Mouse (Mus musculus) forebrain, embryonic 16.5 days (tissue): ENCODE results near the gene Ptpn21. TPM values are rescaled to one million over a fixed set of nuclear protein-coding genes. Genes with fewer than 3 reads are reported as not detected.

Experiments
- ATAC-seq: fragments of 200-750 bp; cut with Nextera tagmentation; 2 replicates; pipeline ENCODE4 v1.8.0; 2017; ENCODE audit warnings: mild to moderate bottlenecking, moderate library complexity
- H3K27ac ChIP-seq: fragments of 300-500 bp; sonication (generic); 2 replicates; pipeline ENCODE4 v1.5.1; 2014; ENCODE audit warnings: low read length, control low read depth
- H3K27me3 ChIP-seq: fragments of 300-500 bp; sonication (generic); replicated peaks from 2 replicates; pipeline ENCODE4 v1.6.1; 2014; ENCODE audit warnings: low read length; ENCODE audit not compliant: control insufficient read depth, insufficient read depth
- H3K36me3 ChIP-seq: fragments of 300-500 bp; sonication (generic); 2 replicates; pipeline ENCODE4 v1.6.1; 2014; ENCODE audit not compliant: control insufficient read depth, insufficient read depth
- H3K4me1 ChIP-seq: fragments of 300-500 bp; sonication (generic); replicated peaks from 2 replicates; pipeline ENCODE4 v1.6.1; 2014; ENCODE audit warnings: low read length; ENCODE audit not compliant: control insufficient read depth, insufficient read depth
- H3K4me2 ChIP-seq: fragments of 300-500 bp; sonication (generic); 2 replicates; pipeline ENCODE4 v1.6.1; 2014; ENCODE audit warnings: mild to moderate bottlenecking, low read length, control low read depth
- H3K4me3 ChIP-seq: fragments of 300-500 bp; sonication (generic); replicated peaks from 2 replicates; pipeline ENCODE4 v1.5.1; 2014; ENCODE audit warnings: mild to moderate bottlenecking, low read length, control low read depth
- H3K9ac ChIP-seq: fragments of 300-500 bp; sonication (generic); replicated peaks from 2 replicates; pipeline ENCODE4 v1.6.1; 2014; ENCODE audit warnings: low read depth, low read length, control low read depth
- H3K9me3 ChIP-seq: fragments of 300-500 bp; sonication (generic); 2 replicates; pipeline ENCODE4 v1.6.1; 2016; ENCODE audit warnings: low read length; ENCODE audit not compliant: control insufficient read depth
- WGBS: fragments of 180-500 bp; shearing (Covaris S2); extraction: QIAGEN DNeasy Blood & Tissue Kit; methylation state at CpG from one replicate; pipeline ENCODE4 v1.1.7; 2014; 5-methylcytosine and 5-hydroxymethylcytosine counted together
- polyA plus RNA-seq: library from polyadenylated mRNA; unstranded; fragments of >200 nt; fragmentation: Nextera tagmentation; extraction: Ambion mirVana; gene quantifications from 2 replicates; pipeline ENCODE4 v1.2.1, GENCODE M21; 2015

Gene Ptpn21
- polyA plus RNA-seq, 1 experiment from 2014 or later = 5.4 TPM

DNA sequence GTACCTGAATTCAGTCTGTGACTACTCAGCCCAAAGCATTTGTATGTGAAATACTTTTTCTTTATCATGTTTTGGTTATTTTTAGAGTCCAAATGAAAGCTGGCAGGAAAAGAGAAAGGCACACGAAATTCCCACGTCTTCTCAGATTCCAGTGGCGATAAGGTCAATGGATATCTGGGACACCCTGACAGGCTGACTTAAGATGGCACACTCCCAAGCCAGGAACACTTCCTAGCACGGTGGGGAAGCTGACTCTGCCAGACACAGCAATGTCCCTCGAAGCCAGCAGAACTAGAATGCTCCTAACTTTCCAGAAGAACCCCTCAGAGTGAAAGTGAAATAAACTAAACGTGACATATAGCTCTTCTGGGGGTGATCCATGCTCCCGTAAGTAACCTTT, 10.0 kb downstream of the Ptpn21 start:
- no peak overlapping the region for H3K9ac ChIP-seq
- 81% methylated on average over 7 of the region's 7 CpGs for WGBS

DNA sequence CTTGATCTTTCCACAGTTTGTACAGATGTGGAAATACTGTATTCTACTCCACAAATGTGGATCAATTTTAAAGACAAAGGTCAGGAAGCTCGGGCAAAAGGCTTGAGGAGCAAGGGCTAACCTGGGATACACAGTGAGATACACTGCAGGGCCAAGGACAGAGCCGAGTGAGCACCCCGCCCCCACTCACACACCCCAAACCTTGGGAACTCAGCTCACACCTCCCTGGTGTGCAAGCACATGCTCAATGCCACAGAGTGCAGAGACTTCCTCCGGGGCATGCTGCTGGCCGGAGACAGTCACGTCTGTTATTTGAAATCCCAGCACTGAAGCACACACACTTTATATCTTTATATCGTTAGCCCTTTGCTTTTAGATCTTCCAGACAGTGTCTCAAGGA, 11.1 kb downstream of the Ptpn21 start:
- Histone ChIP-seq H3K4me1 (peaks cover 6% of the 10 kb centered on the region), H3K36me3 (no peaks in the 10 kb centered on the region), H3K9me3 (no peaks in the 10 kb centered on the region), H3K9ac (no peak overlapping the region), H3K4me2 (no peak overlapping the region), H3K27me3 (no peaks in the 10 kb centered on the region), H3K27ac (no peak overlapping the region), H3K4me3 (no peak overlapping the region)
- 89% methylated on average over 7 of the region's 7 CpGs for WGBS
- no peak for ATAC-seq

More for the DNA sequence above, 10.0 kb downstream of the Ptpn21 start:
- no peak overlapping the region for H3K4me3 ChIP-seq
- no peaks in the 10 kb centered on the region for H3K9me3 ChIP-seq
- no peaks in the 10 kb centered on the region for H3K27me3 ChIP-seq
- no peak overlapping the region for H3K27ac ChIP-seq
- no peak for ATAC-seq
- no peaks in the 10 kb centered on the region for H3K36me3 ChIP-seq
- H3K4me2 ChIP-seq = no peak overlapping the region
- H3K4me1 ChIP-seq = no peaks in the 10 kb centered on the region

DNA sequence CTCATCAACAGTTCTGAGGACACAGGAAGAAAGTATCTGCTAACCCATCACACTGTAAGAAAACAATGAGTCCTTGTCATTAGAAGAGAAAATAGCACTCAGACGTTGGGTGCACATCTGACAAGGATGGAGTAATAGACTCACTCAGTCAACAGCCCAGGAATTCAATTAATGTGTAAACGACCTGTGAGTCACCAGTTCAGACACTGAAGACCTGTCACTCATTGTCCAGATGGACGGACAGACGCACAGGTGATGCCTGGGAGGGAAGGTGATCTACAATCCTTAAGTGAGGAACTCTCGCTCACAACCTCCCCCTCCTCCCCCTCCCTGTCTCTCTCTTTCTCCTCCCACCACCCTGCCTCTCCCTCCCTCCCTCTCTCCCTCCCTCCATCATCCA, 12.2 kb downstream of the Ptpn21 start:
- Histone ChIP-seq H3K27ac (no peak overlapping the region), H3K9ac (no peak overlapping the region), H3K4me1 (peaks cover 12% of the 10 kb centered on the region), H3K4me2 (no peak overlapping the region), H3K4me3 (no peak overlapping the region), H3K27me3 (no peaks in the 10 kb centered on the region), H3K36me3 (no peaks in the 10 kb centered on the region), H3K9me3 (no peaks in the 10 kb centered on the region)
- no peak for ATAC-seq
- 71% methylated on average over 5 of the region's 5 CpGs for WGBS

DNA sequence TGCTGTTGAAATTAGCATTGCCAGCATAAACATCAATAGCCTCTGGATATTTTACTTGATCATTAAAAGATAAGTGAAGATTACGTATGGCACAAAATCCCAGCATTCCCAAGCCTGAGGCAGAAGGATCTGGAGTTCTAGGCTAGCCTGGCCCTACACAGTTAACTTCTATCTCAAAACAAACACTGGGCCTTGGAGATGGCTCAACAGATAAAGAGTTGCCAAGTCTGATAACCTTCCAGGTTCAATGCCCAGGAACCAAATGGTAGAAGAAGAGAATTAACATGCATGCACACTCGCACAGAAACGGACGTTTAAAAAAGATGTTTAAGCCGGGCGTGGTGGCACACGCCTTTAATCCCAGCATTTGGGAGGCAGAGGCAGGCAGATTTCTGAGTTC, 13.0 kb downstream of the Ptpn21 start:
- H3K4me2 ChIP-seq = no peak overlapping the region
- H3K36me3 ChIP-seq = no peaks in the 10 kb centered on the region
- peaks cover 14% of the 10 kb centered on the region for H3K4me1 ChIP-seq
- H3K27me3 ChIP-seq = no peaks in the 10 kb centered on the region
- 96% methylated on average over 7 of the region's 7 CpGs for WGBS
- H3K4me3 ChIP-seq = no peak overlapping the region
- H3K27ac ChIP-seq = no peak overlapping the region
- ATAC-seq = no peak
- H3K9ac ChIP-seq = no peak overlapping the region
- H3K9me3 ChIP-seq = no peaks in the 10 kb centered on the region

DNA sequence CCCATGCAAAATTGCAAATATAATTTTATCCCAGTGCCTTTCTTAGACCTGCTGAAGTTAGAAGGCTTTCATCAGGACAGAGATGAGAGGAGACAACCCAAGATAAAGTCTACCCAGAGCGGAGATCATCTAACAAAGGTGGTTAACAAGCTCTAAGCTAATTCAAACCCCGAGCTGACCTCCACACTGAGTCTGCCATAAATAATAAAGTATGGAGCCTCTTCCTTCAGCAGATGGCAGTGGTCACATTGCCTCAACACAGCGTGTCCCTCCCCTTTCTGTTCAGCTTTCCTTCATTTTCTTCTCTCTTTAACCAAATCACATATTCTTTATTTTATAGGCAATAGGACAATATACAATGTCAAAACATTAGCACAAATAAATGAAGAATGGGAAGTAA, 16.2 kb downstream of the Ptpn21 start:
- 52% methylated on average over 3 of the region's 3 CpGs for WGBS
- H3K36me3 ChIP-seq = no peaks in the 10 kb centered on the region
- peaks cover 14% of the 10 kb centered on the region for H3K4me1 ChIP-seq
- no peaks in the 10 kb centered on the region for H3K27me3 ChIP-seq
- H3K27ac ChIP-seq = peak overlapping the region; percentile 29
- no peak overlapping the region for H3K9ac ChIP-seq
- no peak overlapping the region for H3K4me3 ChIP-seq
- H3K4me2 ChIP-seq = 0 out of 2 replicates have a peak overlapping the region, but pooled peaks have one; percentile 1
- peak; percentile 69 for ATAC-seq
- H3K9me3 ChIP-seq = no peaks in the 10 kb centered on the region

DNA sequence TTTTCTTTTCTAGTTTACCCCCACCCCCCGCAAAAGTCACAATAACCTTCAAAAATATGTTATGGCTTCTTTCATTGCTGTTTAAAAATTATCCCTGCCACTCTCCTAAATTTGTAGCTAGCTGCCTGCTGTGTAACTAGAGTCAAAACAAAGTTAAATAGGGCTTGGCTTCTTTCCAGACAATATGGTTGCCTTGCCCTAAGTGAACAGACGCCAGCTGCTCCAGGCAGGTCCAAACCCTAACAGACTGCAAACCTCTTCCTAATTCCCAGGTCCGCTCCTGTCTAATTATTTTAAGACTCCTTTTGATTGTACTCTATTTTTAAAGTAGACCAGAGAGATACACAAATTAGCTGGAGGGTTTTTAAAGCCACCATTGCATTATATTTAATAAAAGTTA, 16.6 kb downstream of the Ptpn21 start:
- Histone ChIP-seq H3K27ac (peak overlapping the region; percentile 29; the same call in 1 of the 2 replicates), H3K27me3 (no peaks in the 10 kb centered on the region), H3K4me3 (no peak overlapping the region), H3K4me1 (peaks cover 14% of the 10 kb centered on the region), H3K36me3 (no peaks in the 10 kb centered on the region), H3K9me3 (no peaks in the 10 kb centered on the region), H3K4me2 (no peak overlapping the region), H3K9ac (no peak overlapping the region)
- WGBS = 22% methylated on average over 3 of the region's 3 CpGs
- peak; percentile 84 for ATAC-seq

DNA sequence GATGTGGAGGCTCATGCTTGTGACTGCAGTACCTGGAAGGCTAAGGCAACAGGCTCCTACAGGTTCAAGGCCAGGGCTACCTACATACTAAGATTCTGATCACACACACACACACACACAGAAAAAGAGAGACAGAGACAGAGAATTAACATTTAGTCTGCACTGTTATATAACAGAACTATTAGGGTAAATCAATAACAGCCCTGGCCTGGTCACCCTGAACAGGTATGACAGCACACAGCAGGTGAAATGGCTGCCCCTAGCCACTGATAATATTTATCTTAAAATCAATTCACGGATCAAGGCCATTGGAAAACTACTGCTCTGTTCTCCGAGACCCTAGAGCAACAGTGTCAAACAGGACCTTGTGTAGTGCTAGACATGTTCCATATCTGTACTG, 21.1 kb downstream of the Ptpn21 start:
- Histone ChIP-seq H3K4me3 (no peak overlapping the region), H3K36me3 (no peaks in the 10 kb centered on the region)

DNA sequence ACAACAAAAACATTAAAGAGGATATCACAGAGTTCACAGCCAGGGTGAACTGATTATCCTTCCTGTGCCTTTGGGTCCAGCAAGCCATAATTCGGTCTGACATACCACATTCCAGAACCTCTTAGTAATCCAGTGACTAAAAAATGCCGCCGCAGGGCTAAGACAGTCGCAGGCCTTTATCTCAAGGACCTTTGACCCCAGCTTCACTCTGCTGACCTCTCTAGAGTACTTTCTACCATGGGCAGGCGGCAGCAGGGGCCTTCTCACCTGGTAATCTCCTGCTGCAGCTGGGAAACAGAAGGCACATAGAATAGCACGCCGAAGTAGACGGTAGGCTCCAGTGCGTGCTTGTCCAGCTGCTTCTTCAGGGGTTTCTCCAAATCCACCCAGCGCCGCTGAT, 22.4 kb downstream of the Ptpn21 start:
- H3K27ac ChIP-seq = no peak overlapping the region
- no peaks in the 10 kb centered on the region for H3K4me1 ChIP-seq
- no peak overlapping the region for H3K4me3 ChIP-seq
- H3K27me3 ChIP-seq = no peaks in the 10 kb centered on the region
- ATAC-seq = no peak
- H3K9me3 ChIP-seq = no peaks in the 10 kb centered on the region
- no peak overlapping the region for H3K9ac ChIP-seq
- 30% methylated on average over 11 of the region's 11 CpGs for WGBS
- no peak overlapping the region for H3K4me2 ChIP-seq
- H3K36me3 ChIP-seq = no peaks in the 10 kb centered on the region

More for the DNA sequence above, 21.1 kb downstream of the Ptpn21 start:
- ATAC-seq = no peak
- Histone ChIP-seq H3K27me3 (no peaks in the 10 kb centered on the region), H3K4me2 (no peak overlapping the region), H3K9me3 (no peaks in the 10 kb centered on the region), H3K4me1 (peaks cover 8% of the 10 kb centered on the region), H3K27ac (no peak overlapping the region), H3K9ac (no peak overlapping the region)
- 98% methylated on average over 2 of the region's 2 CpGs for WGBS

DNA sequence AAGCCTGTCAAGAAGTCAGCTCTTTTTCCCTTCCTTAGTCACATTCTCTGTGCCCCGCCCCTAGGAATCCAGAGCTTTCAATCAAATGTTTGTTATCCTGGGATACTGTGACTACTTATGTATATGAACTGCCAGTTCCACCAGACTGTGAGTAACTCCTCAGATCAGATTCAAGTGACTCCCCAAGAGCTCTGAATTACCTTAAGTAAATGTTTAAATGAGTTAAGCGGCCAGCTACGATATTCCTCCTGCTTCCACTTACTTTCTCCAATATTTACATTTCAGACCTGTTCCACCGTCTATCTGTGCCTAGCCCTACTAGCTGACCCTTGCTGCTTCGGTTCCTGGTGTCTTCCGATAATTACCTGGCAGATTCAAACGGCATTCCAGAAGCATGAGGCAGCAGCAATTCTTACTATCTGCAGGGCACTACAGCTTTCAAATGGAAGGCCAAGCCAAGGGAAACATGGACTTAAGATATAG, 23.5 kb downstream of the Ptpn21 start:
- Histone ChIP-seq H3K36me3 (no peaks in the 10 kb centered on the region), H3K4me2 (no peak overlapping the region), H3K27ac (no peak overlapping the region), H3K4me1 (no peaks in the 10 kb centered on the region), H3K27me3 (no peaks in the 10 kb centered on the region), H3K9ac (no peak overlapping the region), H3K4me3 (no peak overlapping the region), H3K9me3 (no peaks in the 10 kb centered on the region)
- WGBS = 65% methylated on average over 7 of the region's 7 CpGs
- no peak for ATAC-seq

DNA sequence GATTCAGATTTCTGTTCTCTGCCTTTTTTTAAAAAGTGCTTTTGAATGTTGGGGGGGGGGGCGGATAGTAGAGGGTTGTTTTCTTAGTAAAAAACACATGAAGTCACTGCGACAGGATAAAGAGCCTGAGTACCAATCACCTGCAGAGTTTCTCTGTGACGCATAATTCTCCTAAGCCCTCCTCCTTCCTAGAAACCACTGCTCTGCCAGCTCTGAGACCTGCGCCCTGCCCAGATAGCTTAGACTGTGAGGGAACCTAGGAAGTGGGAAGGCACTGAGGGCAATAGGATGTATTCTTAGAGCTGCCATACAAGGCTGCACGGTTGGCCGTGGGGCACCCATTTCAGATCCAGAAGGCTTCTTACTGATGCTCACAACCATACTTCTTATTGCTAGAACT, 24.4 kb downstream of the Ptpn21 start:
- no peak overlapping the region for H3K27ac ChIP-seq
- 70% methylated on average over 6 of the region's 6 CpGs for WGBS
- no peaks in the 10 kb centered on the region for H3K4me1 ChIP-seq
- ATAC-seq = no peak
- no peak overlapping the region for H3K4me3 ChIP-seq
- H3K4me2 ChIP-seq = no peak overlapping the region
- no peak overlapping the region for H3K9ac ChIP-seq
- H3K9me3 ChIP-seq = no peaks in the 10 kb centered on the region
- no peaks in the 10 kb centered on the region for H3K27me3 ChIP-seq
- H3K36me3 ChIP-seq = no peaks in the 10 kb centered on the region
